Mouse (Mus musculus): ENCODE measurements at regions not wholly inside any gene's neighbourhood (a gene's known extent, or its start where the extent isn't known, plus 50 kb on each side); places are given as distances from the start of the nearest gene placed in this dataset.
A peak's percentile ranks its signal among the peaks of the same experiment; 100 is the strongest.

- DNase-seq: peak; percentile 17 to 25
These were observed 150.9 kb downstream of the Efnb1 start for GRCm38 (mm10) chrX:99286876-99287275.

GRCm38 (mm10) chrX:99285611-99286010 is 149.7 kb downstream of the Efnb1 start:
- peak; percentile 15 to 33 for DNase-seq

GRCm38 (mm10) chrX:99280991-99281390 is 145.1 kb downstream of the Efnb1 start:
- DNase-seq: no peak

GRCm38 (mm10) chrX:99280543-99280942 is 144.6 kb downstream of the Efnb1 start:
- DNase-seq: no peak

- DNase-seq: no peak
These were observed 139.6 kb downstream of the Efnb1 start for GRCm38 (mm10) chrX:99275536-99275935.

- DNase-seq: no peak
These were observed 136.0 kb downstream of the Efnb1 start for GRCm38 (mm10) chrX:99271908-99272307.

GRCm38 (mm10) chrX:99249038-99249607 is 113.2 kb downstream of the Efnb1 start:
- no peak for DNase-seq

GRCm38 (mm10) chrX:99248181-99248580 is 112.3 kb downstream of the Efnb1 start:
- peak; percentile 55 to 70 for DNase-seq

- peak; percentile 54 to 55 for DNase-seq
These were observed 110.8 kb downstream of the Efnb1 start for GRCm38 (mm10) chrX:99246704-99247103.

GRCm38 (mm10) chrX:99246051-99246450 is 110.1 kb downstream of the Efnb1 start:
- DNase-seq: peak in 1 of 2 experiments; percentile 34

GRCm38 (mm10) chrX:99245541-99245940 is 109.6 kb downstream of the Efnb1 start:
- no peak for DNase-seq

- peak; percentile 37 to 69 for DNase-seq
These were observed 107.3 kb downstream of the Efnb1 start for GRCm38 (mm10) chrX:99243251-99243650.

GRCm38 (mm10) chrX:99241684-99242118 is 105.8 kb downstream of the Efnb1 start:
- DNase-seq: no peak

GRCm38 (mm10) chrX:99233035-99233434 is 97.1 kb downstream of the Efnb1 start:
- no peak for DNase-seq

- DNase-seq: no peak
These were observed 96.4 kb downstream of the Efnb1 start for GRCm38 (mm10) chrX:99232331-99232730.

- DNase-seq: no peak
These were observed 89.3 kb downstream of the Efnb1 start for GRCm38 (mm10) chrX:99225111-99225752.

- DNase-seq: no peak
These were observed 86.1 kb downstream of the Efnb1 start for GRCm38 (mm10) chrX:99222017-99222416.

- DNase-seq: no peak
These were observed 84.9 kb downstream of the Efnb1 start for GRCm38 (mm10) chrX:99220674-99221455.

- DNase-seq: no peak
These were observed 82.3 kb downstream of the Efnb1 start for GRCm38 (mm10) chrX:99218213-99218612.

- peak; percentile 44 to 48 for DNase-seq
These were observed 80.9 kb downstream of the Efnb1 start for GRCm38 (mm10) chrX:99216633-99217459.

GRCm38 (mm10) chrX:99215931-99216330 is 80.0 kb downstream of the Efnb1 start:
- DNase-seq: peak in 1 of 2 experiments; percentile 17

GRCm38 (mm10) chrX:99215111-99215510 is 79.2 kb downstream of the Efnb1 start:
- peak in 1 of 2 experiments; percentile 22 for DNase-seq
